Mouse (Mus musculus) neural tube, embryonic 15.5 days (tissue): ENCODE measurements around the gene Cnot2. TPM values are rescaled to one million over a fixed set of nuclear protein-coding genes. Genes with fewer than 3 reads are reported as not detected.
"Not testable (repeated sequence)": the region's sequence is repeated elsewhere in the genome, so short reads cannot be mapped to it uniquely, and the experiment has no call there.

Experiments used
- ATAC-seq: fragments of 200-750 bp; cut with Nextera tagmentation; 2 replicates; pipeline ENCODE4 v1.8.0; 2017; ENCODE audit warnings: mild to moderate bottlenecking, moderate TSS enrichment, moderate library complexity; ENCODE audit not compliant: low FRiP score
- H3K27ac ChIP-seq: fragments of 300-500 bp; sonication (generic); replicated peaks from 2 replicates; pipeline ENCODE4 v1.5.1; 2015; ENCODE audit warnings: mild to moderate bottlenecking, inconsistent platforms
- H3K27me3 ChIP-seq: fragments of 300-500 bp; sonication (generic); replicated peaks from 2 replicates; pipeline ENCODE4 v1.6.1; 2015; ENCODE audit warnings: inconsistent platforms
- H3K36me3 ChIP-seq: fragments of 300-500 bp; sonication (generic); 2 replicates; pipeline ENCODE4 v1.6.1; 2015; ENCODE audit warnings: inconsistent platforms
- H3K4me1 ChIP-seq: fragments of 300-500 bp; sonication (generic); 2 replicates; pipeline ENCODE4 v1.6.1; 2015; ENCODE audit warnings: inconsistent platforms
- H3K4me2 ChIP-seq: fragments of 300-500 bp; sonication (generic); 2 replicates; pipeline ENCODE4 v1.6.1; 2015; ENCODE audit warnings: inconsistent platforms, mild to moderate bottlenecking, moderate library complexity
- H3K4me3 ChIP-seq: fragments of 300-500 bp; sonication (generic); replicated peaks from 2 replicates; pipeline ENCODE4 v1.5.1; 2015; ENCODE audit warnings: mild to moderate bottlenecking, inconsistent platforms
- H3K9ac ChIP-seq: fragments of 300-500 bp; sonication (generic); replicated peaks from 2 replicates; pipeline ENCODE4 v1.6.1; 2015; ENCODE audit warnings: mild to moderate bottlenecking, inconsistent platforms
- H3K9me3 ChIP-seq: fragments of 300-500 bp; sonication (generic); replicated peaks from 2 replicates; pipeline ENCODE4 v1.6.1; 2016; ENCODE audit warnings: inconsistent platforms
- WGBS: fragments of 180-500 bp; shearing (Covaris S2); methylation state at CpG from one replicate; pipeline ENCODE4 v1.1.7; 2015; ENCODE audit warnings: mixed read lengths; 5-methylcytosine and 5-hydroxymethylcytosine counted together
- polyA plus RNA-seq: library from polyadenylated mRNA; unstranded; fragments of >200 nt; fragmentation: Nextera tagmentation; extraction: Ambion mirVana; gene quantifications from 2 replicates; pipeline ENCODE4 v1.2.1, GENCODE M21; 2015

Cnot2 gene
- 82.9 and 89.1 TPM in 2 replicates for polyA plus RNA-seq

DNA sequence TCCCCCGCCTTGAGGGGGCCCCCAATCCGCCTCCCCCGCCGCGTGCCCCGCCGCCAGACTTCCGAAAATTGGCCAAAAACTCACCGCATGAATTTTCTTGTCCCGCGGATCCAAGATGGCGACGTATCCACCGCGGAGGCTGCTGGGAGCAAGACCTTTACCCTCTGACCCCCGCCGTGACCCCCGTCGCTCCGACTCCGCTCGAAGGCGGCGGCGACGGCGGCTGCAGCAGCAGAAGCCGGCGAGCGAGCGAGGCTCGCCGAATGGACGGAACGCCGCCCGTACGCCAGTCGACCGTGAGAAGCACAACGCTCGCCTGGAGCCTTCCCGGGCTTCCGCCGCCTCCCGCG lies at the start of gene Cnot2:
Cnot2 (minus strand) TSS at position 143 of the 350 bp plus-strand sequence.
- H3K36me3 ChIP-seq = peaks cover 14% of the 10 kb centered on the region
- H3K27me3 ChIP-seq = no peaks in the 10 kb centered on the region
- peak within 1 kb of the TSS; percentile 73 for H3K4me2 ChIP-seq
- WGBS = under 1% methylated on average over 47 of the region's 47 CpGs
- ATAC-seq = peak; percentile 93
- peak within 1 kb of the TSS; percentile 99 for H3K27ac ChIP-seq
- peak within 1 kb of the TSS; percentile 83 for H3K9ac ChIP-seq
- H3K4me3 ChIP-seq = peak within 1 kb of the TSS; percentile 74
- no peaks in the 10 kb centered on the region for H3K9me3 ChIP-seq
- peaks cover 26% of the 10 kb centered on the region for H3K4me1 ChIP-seq

GRCm38 (mm10) chr10:116628926-116629325 lies 47.6 kb upstream of the Cnot2 start:
- Histone ChIP-seq H3K4me3 (no peak overlapping the region), H3K36me3 (no peaks in the 10 kb centered on the region), H3K9me3 (no peaks in the 10 kb centered on the region), H3K9ac (no peak overlapping the region), H3K4me1 (no peaks in the 10 kb centered on the region), H3K4me2 (no peak overlapping the region), H3K27me3 (no peaks in the 10 kb centered on the region), H3K27ac (no peak overlapping the region)
- 84% methylated on average over 5 of the region's 5 CpGs for WGBS
- ATAC-seq = no peak

- no peak overlapping the region for H3K4me2 ChIP-seq
- WGBS = 91% methylated on average over 1 of the region's 1 CpGs
Observed at GRCm38 (mm10) chr10:116626009-116626408, 44.7 kb upstream of the Cnot2 start.

DNA sequence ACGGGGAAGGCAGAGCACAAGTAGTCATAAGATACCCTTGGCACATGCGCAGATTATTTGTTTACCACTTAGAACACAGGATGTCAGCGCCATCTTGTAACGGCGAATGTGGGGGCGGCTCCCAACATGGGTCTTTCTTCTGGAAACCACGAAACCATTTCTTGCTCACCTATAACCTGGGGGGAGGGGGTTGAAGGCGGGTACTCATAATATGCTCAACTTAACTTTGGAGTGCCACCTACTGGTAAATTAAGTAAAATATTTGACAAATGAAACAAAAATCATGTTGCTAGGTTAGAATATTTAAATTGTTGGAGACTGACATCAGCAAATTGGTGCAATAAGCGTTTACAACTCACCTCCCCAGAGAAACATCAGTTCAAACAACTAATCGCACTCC lies 31.9 kb upstream of the Cnot2 start:
- H3K4me1 ChIP-seq, ATAC-seq, H3K4me2 ChIP-seq, H3K36me3 ChIP-seq, H3K9ac ChIP-seq, H3K4me3 ChIP-seq, H3K27ac ChIP-seq, H3K27me3 ChIP-seq, H3K9me3 ChIP-seq: not testable (repeated sequence)
- WGBS = 95% methylated on average over 9 of the region's 10 CpGs

More at GRCm38 (mm10) chr10:116626009-116626408, 44.7 kb upstream of the Cnot2 start:
- ATAC-seq = no peak
- H3K27me3 ChIP-seq = no peaks in the 10 kb centered on the region
- no peak overlapping the region for H3K9ac ChIP-seq
- no peaks in the 10 kb centered on the region for H3K4me1 ChIP-seq
- H3K27ac ChIP-seq = no peak overlapping the region
- no peaks in the 10 kb centered on the region for H3K36me3 ChIP-seq
- H3K4me3 ChIP-seq = no peak overlapping the region
- peaks cover 8% of the 10 kb centered on the region; the same call in 1 of the 2 replicates for H3K9me3 ChIP-seq

GRCm38 (mm10) chr10:116604905-116605162 lies 23.5 kb upstream of the Cnot2 start:
- H3K4me3 ChIP-seq = no peak overlapping the region
- no peak for ATAC-seq
- H3K4me1 ChIP-seq = no peaks in the 10 kb centered on the region
- no peak overlapping the region for H3K27ac ChIP-seq
- H3K4me2 ChIP-seq = no peak overlapping the region
- no peaks in the 10 kb centered on the region for H3K27me3 ChIP-seq
- H3K9ac ChIP-seq = no peak overlapping the region
- H3K36me3 ChIP-seq = no peaks in the 10 kb centered on the region
- 97% methylated on average over 4 of the region's 4 CpGs for WGBS
- no peaks in the 10 kb centered on the region for H3K9me3 ChIP-seq

GRCm38 (mm10) chr10:116604081-116604904 lies 23.0 kb upstream of the Cnot2 start:
- WGBS = 89% methylated on average over 6 of the region's 6 CpGs

GRCm38 (mm10) chr10:116599056-116599850 lies 17.9 kb upstream of the Cnot2 start:
- Histone ChIP-seq H3K9me3 (no peaks in the 10 kb centered on the region), H3K27me3 (no peaks in the 10 kb centered on the region), H3K9ac (no peak overlapping the region), H3K27ac (no peak overlapping the region), H3K4me3 (no peak overlapping the region), H3K36me3 (no peaks in the 10 kb centered on the region), H3K4me2 (no peak overlapping the region), H3K4me1 (no peaks in the 10 kb centered on the region)
- no peak for ATAC-seq
- 88% methylated on average over 14 of the region's 14 CpGs for WGBS

More at GRCm38 (mm10) chr10:116604081-116604904, 23.0 kb upstream of the Cnot2 start:
- H3K4me3 ChIP-seq = no peak overlapping the region
- no peak overlapping the region for H3K4me2 ChIP-seq
- H3K9me3 ChIP-seq = no peaks in the 10 kb centered on the region
- no peaks in the 10 kb centered on the region for H3K4me1 ChIP-seq
- H3K9ac ChIP-seq = no peak overlapping the region
- H3K27me3 ChIP-seq = no peaks in the 10 kb centered on the region
- no peaks in the 10 kb centered on the region for H3K36me3 ChIP-seq
- ATAC-seq = no peak
- no peak overlapping the region for H3K27ac ChIP-seq

- no peaks in the 10 kb centered on the region for H3K9me3 ChIP-seq
- WGBS = 24% methylated on average over 6 of the region's 6 CpGs
- H3K4me3 ChIP-seq = peak overlapping the region; percentile 74
- H3K36me3 ChIP-seq = peaks cover 21% of the 10 kb centered on the region
- no peak overlapping the region for H3K9ac ChIP-seq
- H3K27ac ChIP-seq = no peak overlapping the region
- H3K4me1 ChIP-seq = peaks cover 26% of the 10 kb centered on the region
- H3K4me2 ChIP-seq = peak overlapping the region; percentile 73
- H3K27me3 ChIP-seq = no peaks in the 10 kb centered on the region
- no peak for ATAC-seq
Observed at GRCm38 (mm10) chr10:116582738-116583137, 1.4 kb upstream of the Cnot2 start.

DNA sequence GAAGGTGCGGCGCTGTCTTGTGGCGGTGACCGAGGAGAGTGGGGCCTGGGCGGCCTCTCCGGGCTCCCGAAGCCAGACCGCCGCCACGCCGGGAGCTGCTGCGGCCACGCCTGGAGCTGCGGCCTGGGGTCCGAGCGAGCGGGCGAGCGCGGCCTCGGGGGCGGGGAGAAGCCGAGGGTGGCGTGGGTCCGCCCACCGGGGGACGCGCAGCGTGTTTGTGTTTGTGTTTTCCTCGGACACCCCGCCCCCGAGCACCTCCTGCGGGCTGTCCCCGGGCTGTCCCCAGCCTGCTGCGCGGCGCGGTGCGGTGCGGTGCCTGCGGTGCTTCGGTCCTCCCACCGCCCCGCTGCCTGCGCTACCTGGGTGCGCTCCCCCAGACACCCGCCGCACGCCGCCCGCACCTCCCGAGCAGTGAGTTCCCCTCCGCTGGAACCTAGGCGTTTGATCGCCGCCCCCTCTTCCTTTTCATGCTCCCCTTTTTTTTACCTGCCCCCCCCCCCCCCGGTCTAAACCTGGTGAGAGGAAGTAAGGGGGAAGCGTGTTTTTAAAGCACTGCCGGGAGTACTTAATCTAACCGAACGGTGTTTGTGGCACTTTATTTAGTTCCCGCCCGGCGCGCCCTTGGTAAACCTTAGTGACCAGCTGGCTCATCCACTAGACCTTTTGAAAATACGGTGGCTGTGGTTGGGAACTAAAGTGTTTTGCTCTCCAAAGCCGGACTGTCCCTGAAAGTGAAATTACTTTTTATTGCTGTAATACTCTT lies 589 bp upstream of the Cnot2 start:
- Histone ChIP-seq H3K36me3 (peaks cover 19% of the 10 kb centered on the region), H3K9ac (peak overlapping the region; percentile 83), H3K4me2 (peak overlapping the region; percentile 73), H3K27me3 (no peaks in the 10 kb centered on the region), H3K4me1 (peaks cover 26% of the 10 kb centered on the region), H3K27ac (peak overlapping the region; percentile 99), H3K9me3 (no peaks in the 10 kb centered on the region), H3K4me3 (peak overlapping the region; percentile 74)
- under 1% methylated on average over 63 of the region's 67 CpGs for WGBS
- ATAC-seq = peak; percentile 77

DNA sequence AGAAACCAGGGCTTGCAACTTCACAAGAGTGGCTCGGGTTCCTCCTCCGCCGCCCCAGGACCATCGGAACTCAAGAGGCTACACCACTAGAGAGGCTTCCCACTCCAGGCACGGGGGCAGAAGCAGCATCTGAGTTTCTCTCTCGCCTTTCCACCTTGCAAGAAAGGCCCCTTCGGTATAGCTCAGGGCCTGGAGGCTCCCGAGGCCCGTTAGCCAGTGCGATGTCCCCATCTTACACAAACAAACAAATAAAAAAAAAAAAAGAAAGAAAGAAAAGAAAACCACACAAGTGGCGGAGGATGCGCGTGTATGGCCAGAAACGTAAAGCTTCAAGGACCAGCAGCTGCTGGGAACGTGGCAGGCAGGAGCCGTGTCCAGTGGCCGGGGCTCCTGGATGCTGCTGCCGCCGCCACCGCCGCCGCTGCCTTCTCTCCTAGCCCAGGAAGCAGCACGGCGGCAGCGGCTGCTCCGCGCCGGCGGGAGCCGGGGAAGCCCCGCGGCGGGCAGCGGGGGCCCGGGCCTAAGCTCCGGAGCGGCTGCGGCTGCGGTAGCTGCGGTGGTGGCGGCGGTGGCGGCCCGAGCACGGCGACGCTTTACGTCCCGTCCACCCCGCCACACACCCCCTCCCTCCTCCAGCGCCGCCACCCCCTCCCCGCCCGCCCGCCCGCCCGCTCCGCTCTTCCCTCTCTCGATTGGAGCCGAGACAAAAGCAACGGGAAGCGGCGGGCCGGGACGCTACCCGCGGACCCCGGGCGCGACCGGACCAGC lies 536 bp downstream of the Cnot2 start:
- Histone ChIP-seq H3K27ac (peak overlapping the region; percentile 99), H3K9me3 (no peaks in the 10 kb centered on the region), H3K4me2 (peak overlapping the region; percentile 73), H3K9ac (peak overlapping the region; percentile 83), H3K36me3 (peaks cover 10% of the 10 kb centered on the region; the same call in 1 of the 2 replicates), H3K4me3 (peak overlapping the region; percentile 74), H3K27me3 (no peaks in the 10 kb centered on the region), H3K4me1 (peaks cover 26% of the 10 kb centered on the region)
- ATAC-seq = peak; percentile 90
- WGBS = under 1% methylated on average over 54 of the region's 71 CpGs

DNA sequence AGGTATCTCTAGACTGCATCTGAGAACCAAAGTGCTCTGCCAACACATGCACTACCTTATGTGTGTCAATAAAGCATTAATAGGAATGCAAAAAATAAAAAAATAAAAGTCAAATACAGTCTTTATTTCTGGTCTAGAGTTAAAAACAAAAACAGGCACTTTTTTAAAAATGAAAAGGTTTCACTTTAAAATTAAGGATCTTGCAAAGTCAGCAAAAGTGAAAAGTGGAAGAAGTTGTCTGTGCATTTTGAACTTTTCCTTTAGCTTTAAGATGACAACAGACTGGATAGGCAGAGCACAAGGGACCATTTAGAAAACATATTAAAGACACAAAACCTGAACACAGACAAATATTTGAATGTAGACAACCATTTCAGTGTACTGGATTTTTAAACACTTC lies 1.8 kb downstream of the Cnot2 start:
- no peak overlapping the region for H3K9ac ChIP-seq
- H3K4me1 ChIP-seq = peaks cover 29% of the 10 kb centered on the region
- H3K4me2 ChIP-seq = peak overlapping the region; percentile 69
- H3K27me3 ChIP-seq = no peaks in the 10 kb centered on the region
- peaks cover 3% of the 10 kb centered on the region; the same call in 1 of the 2 replicates for H3K36me3 ChIP-seq
- no peak for ATAC-seq
- no peak overlapping the region for H3K27ac ChIP-seq
- no peaks in the 10 kb centered on the region for H3K9me3 ChIP-seq
- H3K4me3 ChIP-seq = no peak overlapping the region
